Mouse (Mus musculus): Measurements from ENCODE around the gene Jsrp1.

DNA sequence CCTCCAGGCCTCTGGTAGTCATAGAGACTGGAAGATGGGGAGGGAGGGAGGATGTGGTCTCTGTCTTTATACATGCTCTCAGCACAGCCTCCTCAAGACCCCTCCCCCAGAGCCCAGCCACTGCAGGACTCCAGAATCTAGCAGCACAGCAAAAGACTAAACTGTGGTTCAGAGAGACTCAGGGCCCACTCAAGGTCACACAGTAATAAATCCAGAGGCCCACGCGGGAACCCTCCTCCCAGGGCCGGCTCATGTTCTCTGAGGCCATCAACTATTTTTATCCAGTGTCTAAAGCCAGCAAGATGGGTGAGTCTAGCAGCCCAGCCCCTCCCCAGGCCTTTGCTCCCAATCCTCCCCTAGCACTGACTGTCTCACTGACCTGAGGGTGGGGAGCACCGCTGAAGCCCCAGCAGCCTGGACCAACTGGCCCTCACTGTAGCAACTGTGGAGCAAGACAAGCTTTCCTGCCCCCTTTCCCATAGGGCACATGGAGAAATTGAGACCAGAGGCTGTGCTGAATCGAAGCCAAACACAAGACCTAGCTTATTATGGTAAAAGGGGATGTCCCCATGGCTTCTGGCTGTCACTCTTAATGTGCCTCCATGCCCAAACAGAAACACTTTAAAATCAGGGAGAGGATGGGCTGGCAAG is 782 bp downstream of the Jsrp1 start:
- no peak for TF ChIP-seq CTCF (IDR thresholded peaks at IDR 0.05; ENCODE audit: borderline replicate concordance, insufficient read depth, low read length)
- TF ChIP-seq POLR2A (IDR thresholded peaks at IDR 0.05; ENCODE audit: low read depth, low read length) = no peak
